Mouse (Mus musculus): ENCODE data around the gene Chst3. TPM values are rescaled to one million over a fixed set of nuclear protein-coding genes. Genes with fewer than 3 reads are reported as not detected.
"Not testable (repeated sequence)": the region's sequence is repeated elsewhere in the genome, so short reads cannot be mapped to it uniquely, and the experiment has no call there.

Gene Chst3
- polyA plus RNA-seq, 1 experiment from 2014 or later, result 0.72 TPM

DNA sequence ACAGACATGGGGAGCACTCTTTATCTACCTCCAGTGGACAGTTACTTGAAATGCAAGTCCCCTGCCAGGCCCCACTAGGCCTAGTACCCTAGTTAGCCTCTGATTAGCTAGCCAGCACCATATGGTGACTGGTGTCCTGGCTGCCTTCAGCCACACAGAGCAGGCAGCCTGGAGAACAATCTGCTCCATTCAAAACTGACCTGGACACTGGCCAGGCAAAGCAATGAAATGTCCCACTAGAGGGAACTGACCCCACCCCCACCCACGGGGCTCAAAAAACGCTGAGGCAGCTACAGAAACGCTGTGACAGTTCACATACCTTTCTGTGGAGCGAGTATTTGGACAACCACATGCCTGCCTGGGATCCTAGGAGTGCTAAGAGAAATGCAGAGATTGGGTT is 24.0 kb downstream of the Chst3 start:
- peak overlapping the region; percentile 58; the same call in 1 of the 2 replicates for H3K4me2 ChIP-seq
- no peaks in the 10 kb centered on the region for H3K9me3 ChIP-seq (replicated peaks)
- no peak overlapping the region for H3K9ac ChIP-seq
- H3K27me3 ChIP-seq (replicated peaks), result peaks cover 19% of the 10 kb centered on the region
- ATAC-seq (ENCODE audit: insufficient number of reproducible peaks, low FRiP score), result peak; percentile 38
- 13% methylated on average over 4 of the region's 4 CpGs for WGBS
- no peaks in the 10 kb centered on the region for H3K36me3 ChIP-seq
- no peak overlapping the region for H3K4me3 ChIP-seq
- H3K27ac ChIP-seq (ENCODE audit: poor library complexity, severe bottlenecking), result peak overlapping the region; percentile 76
- H3K4me1 ChIP-seq (replicated peaks), result peaks cover 35% of the 10 kb centered on the region

GRCm38 (mm10) chr10:60193532-60194423 is 25.3 kb downstream of the Chst3 start:
- H3K9ac ChIP-seq, result 0 out of 2 replicates have a peak overlapping the region, but pooled peaks have one; percentile 23
- H3K4me1 ChIP-seq (replicated peaks), result peaks cover 35% of the 10 kb centered on the region

DNA sequence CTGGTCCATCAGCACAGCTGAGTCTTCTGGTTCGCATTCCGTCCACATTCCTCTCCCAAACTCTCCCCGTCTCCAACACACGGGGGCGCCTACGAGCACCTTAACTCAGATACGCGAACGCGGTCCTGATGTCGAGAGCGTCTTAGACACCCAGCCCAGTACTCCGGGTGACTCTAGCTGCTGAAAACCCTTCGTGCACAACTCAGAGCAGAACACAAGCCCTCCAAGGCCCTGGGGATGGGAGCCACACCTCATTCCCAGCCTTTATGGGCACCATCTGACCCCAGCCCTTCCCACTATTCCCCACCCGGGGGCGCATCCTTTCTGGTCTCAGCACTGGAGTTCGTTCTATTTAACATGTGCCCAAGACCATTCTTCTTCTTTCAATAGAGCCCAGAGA is 27.3 kb downstream of the Chst3 start:
- WGBS, result under 1% methylated on average over 17 of the region's 17 CpGs
- H3K36me3 ChIP-seq, result no peaks in the 10 kb centered on the region
- no peaks in the 10 kb centered on the region for H3K9me3 ChIP-seq (replicated peaks)
- H3K27me3 ChIP-seq (replicated peaks), result peaks cover 37% of the 10 kb centered on the region
- H3K4me2 ChIP-seq, result peak overlapping the region; percentile 77
- ATAC-seq (ENCODE audit: insufficient number of reproducible peaks, low FRiP score), result no peak
- peak overlapping the region; percentile 38 for H3K4me3 ChIP-seq
- H3K9ac ChIP-seq, result no peak overlapping the region
- H3K4me1 ChIP-seq (replicated peaks), result peaks cover 31% of the 10 kb centered on the region
- no peak overlapping the region for H3K27ac ChIP-seq (ENCODE audit: poor library complexity, severe bottlenecking)

More at GRCm38 (mm10) chr10:60193532-60194423, 25.3 kb downstream of the Chst3 start:
- Histone ChIP-seq H3K36me3 (no peaks in the 10 kb centered on the region), H3K27ac (ENCODE audit: poor library complexity, severe bottlenecking) (peak overlapping the region; percentile 76; the same call in 1 of the 2 replicates), H3K4me2 (peak overlapping the region; percentile 58), H3K27me3 (replicated peaks) (peaks cover 26% of the 10 kb centered on the region), H3K9me3 (replicated peaks) (no peaks in the 10 kb centered on the region), H3K4me3 (peak overlapping the region; percentile 3; the same call in 1 of the 2 replicates)
- ATAC-seq (ENCODE audit: insufficient number of reproducible peaks, low FRiP score), result peak; percentile 81
- 8% methylated on average over 19 of the region's 19 CpGs for WGBS

GRCm38 (mm10) chr10:60189534-60190186 is 29.4 kb downstream of the Chst3 start:
- no peak overlapping the region for H3K27ac ChIP-seq (ENCODE audit: poor library complexity, severe bottlenecking)

DNA sequence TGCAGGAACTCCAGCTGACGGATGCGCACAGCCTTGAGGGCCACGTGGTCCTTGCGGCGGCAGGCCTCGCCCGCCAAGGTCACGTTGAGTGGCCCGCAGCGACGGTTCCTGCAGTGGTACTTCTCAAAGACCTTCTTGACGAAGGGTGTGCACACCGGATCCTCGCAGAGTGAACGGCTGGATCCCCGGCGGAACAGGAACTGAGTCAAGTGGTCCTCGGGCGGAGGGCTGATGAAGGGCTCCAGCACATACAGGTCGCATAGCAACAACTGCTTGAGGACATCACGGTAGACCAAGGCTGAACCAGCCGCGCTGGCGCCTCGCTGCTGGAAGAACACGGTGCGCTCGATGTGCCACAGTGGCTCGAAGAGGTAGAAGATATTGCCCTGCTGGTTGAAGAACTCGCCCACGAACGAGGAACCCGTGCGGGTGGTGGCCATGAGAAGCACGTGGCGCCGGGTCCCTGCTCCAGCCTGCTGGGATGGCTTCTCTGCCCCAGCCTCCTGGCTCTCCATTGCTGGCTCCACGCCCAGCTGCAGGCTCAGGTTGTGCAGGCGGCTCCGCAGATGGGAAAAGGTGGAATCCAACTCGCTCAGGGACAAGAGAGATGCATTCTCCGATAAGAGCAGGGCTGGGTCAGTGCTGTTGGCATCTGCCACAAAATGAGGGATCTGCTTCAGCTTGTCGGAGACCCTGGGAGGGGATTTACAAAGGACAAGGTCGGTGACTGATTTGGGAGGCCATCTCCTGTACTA is 32.7 kb downstream of the Chst3 start:
- no peak overlapping the region for H3K27ac ChIP-seq (ENCODE audit: poor library complexity, severe bottlenecking)
- 48% methylated on average over 44 of the region's 44 CpGs for WGBS
- 0 out of 2 replicates have a peak, but pooled peaks cover 3% of the 10 kb centered on the region for H3K4me1 ChIP-seq (replicated peaks)
- H3K36me3 ChIP-seq, result no peaks in the 10 kb centered on the region
- H3K9ac ChIP-seq, result no peak overlapping the region
- peak overlapping the region; percentile 31; the same call in 1 of the 2 replicates for H3K4me2 ChIP-seq
- no peak for ATAC-seq (ENCODE audit: insufficient number of reproducible peaks, low FRiP score)
- peaks cover 4% of the 10 kb centered on the region; the same call in 1 of the 2 replicates for H3K9me3 ChIP-seq (replicated peaks)
- H3K4me3 ChIP-seq, result no peak overlapping the region
- peaks cover 70% of the 10 kb centered on the region for H3K27me3 ChIP-seq (replicated peaks)

More at GRCm38 (mm10) chr10:60189534-60190186, 29.4 kb downstream of the Chst3 start:
- H3K4me1 ChIP-seq (replicated peaks), result peaks cover 26% of the 10 kb centered on the region
- H3K9me3 ChIP-seq (replicated peaks), result no peaks in the 10 kb centered on the region
- no peaks in the 10 kb centered on the region for H3K36me3 ChIP-seq
- 62% methylated on average over 6 of the region's 6 CpGs for WGBS
- H3K27me3 ChIP-seq (replicated peaks), result peaks cover 58% of the 10 kb centered on the region
- no peak overlapping the region for H3K9ac ChIP-seq
- H3K4me3 ChIP-seq, result no peak overlapping the region
- no peak overlapping the region for H3K4me2 ChIP-seq
- ATAC-seq (ENCODE audit: insufficient number of reproducible peaks, low FRiP score), result no peak

DNA sequence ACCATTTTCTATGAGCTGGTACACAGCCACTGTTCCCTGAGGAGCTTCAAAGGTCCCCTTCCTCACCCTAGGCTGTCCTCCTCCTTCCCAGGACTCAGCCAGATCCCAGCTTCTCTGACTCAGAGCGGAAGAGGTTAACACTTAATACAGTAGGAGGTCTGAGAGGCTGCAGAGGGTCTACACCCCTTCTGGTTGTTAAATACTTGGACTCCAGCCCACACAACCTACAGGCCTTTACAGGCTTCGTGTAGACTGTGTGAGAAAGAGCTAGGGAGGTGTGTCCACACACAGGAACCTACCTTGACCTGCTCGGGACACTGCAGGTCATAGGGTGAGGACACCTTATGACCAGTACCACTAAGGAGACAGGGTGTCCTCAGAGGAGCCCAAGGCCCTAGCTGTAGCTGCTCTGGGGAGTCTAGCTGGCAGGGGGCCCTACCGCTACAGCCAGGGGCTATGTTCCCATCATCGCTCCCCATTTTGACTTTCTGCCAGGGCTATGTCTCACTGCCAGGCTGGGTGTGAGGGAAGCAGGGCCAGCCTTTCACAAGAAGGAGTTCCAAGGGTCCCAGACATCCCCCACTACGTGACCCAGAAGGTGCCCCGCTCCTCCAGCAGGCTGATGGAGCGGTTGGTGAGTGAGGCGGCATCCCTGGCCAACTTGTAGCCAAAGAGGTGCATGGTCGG is 33.9 kb downstream of the Chst3 start:
- ATAC-seq (ENCODE audit: insufficient number of reproducible peaks, low FRiP score), result no peak
- Histone ChIP-seq H3K4me1 (replicated peaks) (0 out of 2 replicates have a peak, but pooled peaks cover 5% of the 10 kb centered on the region), H3K27me3 (replicated peaks) (peaks cover 58% of the 10 kb centered on the region), H3K9ac (no peak overlapping the region), H3K36me3 (no peaks in the 10 kb centered on the region), H3K4me3 (no peak overlapping the region), H3K9me3 (replicated peaks) (peaks cover 4% of the 10 kb centered on the region; the same call in 1 of the 2 replicates), H3K4me2 (no peak overlapping the region), H3K27ac (ENCODE audit: poor library complexity, severe bottlenecking) (no peak overlapping the region)
- 74% methylated on average over 10 of the region's 10 CpGs for WGBS

GRCm38 (mm10) chr10:60175306-60175705 is 43.8 kb downstream of the Chst3 start:
- ATAC-seq (ENCODE audit: insufficient number of reproducible peaks, low FRiP score); H3K36me3 ChIP-seq; H3K4me1 ChIP-seq (replicated peaks); H3K27ac ChIP-seq (ENCODE audit: poor library complexity, severe bottlenecking); H3K4me2 ChIP-seq; H3K27me3 ChIP-seq (replicated peaks); H3K4me3 ChIP-seq; H3K9ac ChIP-seq; H3K9me3 ChIP-seq (replicated peaks): not testable (repeated sequence)
- WGBS, result 84% methylated on average over 9 of the region's 9 CpGs

DNA sequence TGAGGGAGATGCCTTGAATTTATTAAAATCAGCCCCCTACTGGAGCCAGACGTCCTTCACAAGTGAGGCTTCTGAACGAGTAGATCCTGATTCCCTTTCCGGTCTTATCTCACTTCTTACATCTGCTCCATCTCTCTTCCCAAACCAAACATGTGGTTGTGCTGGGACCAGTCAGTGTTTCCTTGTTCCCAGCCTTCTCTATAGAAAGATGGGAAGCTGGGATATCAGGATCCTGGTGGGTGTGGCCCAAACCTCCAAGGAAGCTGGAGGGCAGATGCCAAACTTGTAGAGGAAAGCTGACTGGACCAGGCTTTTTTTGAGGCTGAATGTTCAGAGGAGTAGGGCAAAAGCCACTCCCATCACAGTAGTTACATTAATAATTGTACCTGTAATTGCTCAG is 44.6 kb downstream of the Chst3 start:
- no peak overlapping the region for H3K4me2 ChIP-seq
- H3K36me3 ChIP-seq, result no peaks in the 10 kb centered on the region
- H3K4me3 ChIP-seq, result no peak overlapping the region
- no peak overlapping the region for H3K9ac ChIP-seq
- ATAC-seq (ENCODE audit: insufficient number of reproducible peaks, low FRiP score), result no peak
- no peak overlapping the region for H3K27ac ChIP-seq (ENCODE audit: poor library complexity, severe bottlenecking)
- no peaks in the 10 kb centered on the region for H3K9me3 ChIP-seq (replicated peaks)
- H3K4me1 ChIP-seq (replicated peaks), result no peaks in the 10 kb centered on the region
- 39% methylated on average over 3 of the region's 3 CpGs for WGBS
- no peaks in the 10 kb centered on the region for H3K27me3 ChIP-seq (replicated peaks)

- no peaks in the 10 kb centered on the region for H3K27me3 ChIP-seq (replicated peaks)
- WGBS, result 64% methylated on average over 10 of the region's 10 CpGs
- H3K4me3 ChIP-seq, result no peak overlapping the region
- H3K4me1 ChIP-seq (replicated peaks), result no peaks in the 10 kb centered on the region
- no peak overlapping the region for H3K27ac ChIP-seq (ENCODE audit: poor library complexity, severe bottlenecking)
- H3K9me3 ChIP-seq (replicated peaks), result no peaks in the 10 kb centered on the region
- no peak overlapping the region for H3K4me2 ChIP-seq
- H3K9ac ChIP-seq, result no peak overlapping the region
- no peak for ATAC-seq (ENCODE audit: insufficient number of reproducible peaks, low FRiP score)
- no peaks in the 10 kb centered on the region for H3K36me3 ChIP-seq
Measured at GRCm38 (mm10) chr10:60173035-60173434, 46.0 kb downstream of the Chst3 start.

GRCm38 (mm10) chr10:60172306-60172705 is 46.8 kb downstream of the Chst3 start:
- Histone ChIP-seq H3K4me1 (replicated peaks) (no peaks in the 10 kb centered on the region), H3K4me2 (no peak overlapping the region), H3K27me3 (replicated peaks) (no peaks in the 10 kb centered on the region), H3K27ac (ENCODE audit: poor library complexity, severe bottlenecking) (no peak overlapping the region), H3K9ac (no peak overlapping the region), H3K9me3 (replicated peaks) (no peaks in the 10 kb centered on the region), H3K36me3 (no peaks in the 10 kb centered on the region), H3K4me3 (no peak overlapping the region)
- WGBS, result 83% methylated on average over 4 of the region's 4 CpGs
- ATAC-seq (ENCODE audit: insufficient number of reproducible peaks, low FRiP score), result no peak
